Mouse (Mus musculus) cerebellum, adult (tissue): ENCODE measurements around the gene Gm10260.

ENCODE experiments used
- ATAC-seq: cut with Nextera tagmentation; 2 replicates; pipeline ENCODE4 v1.9.2; 2017; ENCODE audit warnings: mild to moderate bottlenecking, moderate library complexity, mixed read lengths; ENCODE audit not compliant: insufficient number of reproducible peaks, low FRiP score, low TSS enrichment

Gm10260 gene

DNA sequence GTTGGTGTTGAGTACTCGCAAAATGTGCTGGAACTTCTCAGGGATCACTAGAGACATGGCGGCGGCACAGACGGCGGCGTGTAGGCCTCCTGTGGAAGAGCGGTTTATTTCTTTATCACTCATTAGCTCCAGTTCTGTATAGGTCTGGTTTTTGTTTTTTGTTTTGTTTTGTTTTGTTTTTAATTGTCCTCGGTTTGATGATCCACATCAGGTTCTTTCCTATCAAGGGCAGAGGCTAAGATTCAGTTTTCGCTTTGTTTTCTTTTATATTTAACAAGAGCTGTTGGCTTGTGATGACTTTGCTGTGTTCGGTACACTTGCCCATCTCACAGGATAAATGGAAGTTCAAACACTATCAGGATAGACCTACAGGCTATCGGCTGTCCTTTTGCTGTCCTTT lies at the start of gene Gm10260:
TSS of gene Gm10260 (minus strand) at position 101 of the 400 bp plus-strand sequence.
- ATAC-seq = no peak

DNA sequence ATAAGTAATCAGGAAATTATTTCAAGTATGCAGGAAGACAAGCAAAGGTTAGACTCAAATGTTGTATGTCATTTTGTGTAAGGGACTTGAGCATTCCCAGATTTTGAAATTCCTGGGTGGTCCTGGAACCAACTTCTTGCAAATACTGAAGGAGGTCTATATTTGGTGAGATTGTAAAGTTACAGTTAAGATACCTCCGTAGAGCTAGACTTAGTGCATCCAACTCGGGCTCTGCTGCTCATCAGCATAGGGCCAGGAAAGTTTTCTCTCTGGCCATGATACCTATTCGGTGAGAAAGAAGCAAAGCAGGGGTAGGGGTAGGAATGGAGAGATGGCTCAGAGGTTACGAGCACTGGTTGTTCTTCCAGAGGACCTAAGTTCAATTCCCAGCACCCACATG lies 49.4 kb upstream of the Gm10260 start:
- no peak for ATAC-seq

DNA sequence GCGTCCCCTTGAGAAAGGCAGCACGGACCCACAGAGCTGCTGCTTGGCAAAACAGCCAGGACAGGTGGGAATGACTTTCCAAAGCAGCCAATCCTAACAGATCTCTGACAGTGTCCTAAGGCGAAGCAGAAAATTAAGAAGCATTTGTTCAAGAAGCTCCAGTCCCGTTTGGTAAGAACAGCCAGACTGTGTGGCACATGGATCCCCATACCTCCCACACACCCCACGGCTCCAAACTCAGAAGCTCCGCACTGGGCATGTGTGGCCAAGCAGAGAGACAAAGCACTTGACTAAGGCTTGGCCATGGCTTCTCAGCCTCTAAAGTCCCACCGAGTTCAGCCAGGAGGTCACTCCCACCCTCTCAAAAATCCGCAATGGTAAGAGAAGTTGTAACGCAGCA lies 45.5 kb upstream of the Gm10260 start:
- no peak for ATAC-seq

DNA sequence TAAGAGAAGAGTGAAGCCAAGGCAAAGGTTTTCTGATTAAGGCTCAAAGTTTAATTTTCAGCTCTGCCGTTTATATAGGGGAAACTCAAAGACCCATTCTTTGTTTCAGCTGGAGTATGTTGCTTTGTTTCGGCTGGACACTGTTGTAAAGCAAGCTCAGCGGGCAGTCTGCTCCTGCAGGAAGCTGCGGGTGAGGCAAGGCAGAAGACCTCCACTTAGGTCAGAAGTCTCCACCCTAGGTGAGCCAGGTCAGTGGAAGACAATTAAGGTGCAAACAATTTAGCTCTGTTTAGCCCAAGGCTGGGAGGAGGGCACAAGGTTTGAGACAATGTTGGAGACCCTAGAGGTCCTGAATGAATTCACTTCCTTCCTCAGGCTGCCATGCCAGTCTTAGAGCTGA lies 42.0 kb upstream of the Gm10260 start:
- ATAC-seq = no peak

DNA sequence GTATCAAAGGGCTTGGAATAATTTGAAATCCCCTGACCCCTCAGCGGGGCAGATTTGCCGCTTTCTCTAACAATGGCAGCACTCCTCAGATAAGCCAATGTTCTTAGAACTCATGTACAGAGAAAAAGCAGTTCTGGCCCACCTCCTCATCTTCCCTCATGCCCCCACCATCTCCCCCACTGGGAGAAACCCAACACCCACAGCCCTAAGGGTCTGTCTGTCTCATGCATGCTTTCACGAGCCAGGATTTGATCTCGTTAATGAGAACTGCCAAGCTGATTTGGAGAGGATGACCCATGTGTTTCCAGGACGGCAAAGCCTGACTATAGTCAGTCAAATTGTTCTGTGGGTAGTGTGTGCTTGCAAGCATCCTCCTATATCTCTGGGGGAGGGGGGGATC lies 37.0 kb upstream of the Gm10260 start:
- no peak for ATAC-seq

DNA sequence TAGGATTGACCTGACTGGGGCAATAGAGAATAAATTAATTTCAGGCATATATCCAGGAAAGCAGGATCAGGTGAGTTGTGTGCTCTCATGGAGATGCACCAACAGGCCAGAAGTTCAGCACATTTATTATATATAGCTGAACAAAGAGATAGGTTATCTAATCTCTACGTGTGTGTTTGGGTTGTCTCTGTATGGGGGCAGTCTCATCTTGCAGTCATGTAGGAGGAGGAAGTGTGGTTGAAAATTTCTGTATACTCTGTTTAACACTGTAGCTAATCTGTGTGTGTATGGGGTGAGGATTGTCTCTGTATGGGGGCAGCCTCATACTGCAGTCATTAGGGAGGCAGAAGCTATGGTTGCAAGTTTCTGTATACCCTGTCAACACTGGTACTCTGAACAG lies 34.3 kb upstream of the Gm10260 start:
- ATAC-seq = no peak

DNA sequence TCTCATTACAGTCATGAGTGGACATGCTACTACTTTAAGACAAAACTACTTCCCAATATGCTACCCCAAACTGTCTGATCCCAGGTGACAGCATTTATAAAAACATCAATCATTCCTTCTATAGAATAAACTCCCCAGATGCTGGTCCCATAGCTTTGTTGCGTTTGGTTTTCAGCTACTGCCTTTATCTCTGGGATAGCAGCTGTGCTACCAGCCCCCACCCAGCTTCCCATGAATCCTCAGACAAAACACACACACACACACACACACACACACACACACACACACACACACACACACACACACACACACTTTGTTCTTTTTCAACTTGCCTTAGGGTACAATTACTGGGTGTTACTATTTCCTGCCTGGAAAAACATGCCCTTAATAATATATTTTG lies 33.5 kb upstream of the Gm10260 start:
- no peak for ATAC-seq

DNA sequence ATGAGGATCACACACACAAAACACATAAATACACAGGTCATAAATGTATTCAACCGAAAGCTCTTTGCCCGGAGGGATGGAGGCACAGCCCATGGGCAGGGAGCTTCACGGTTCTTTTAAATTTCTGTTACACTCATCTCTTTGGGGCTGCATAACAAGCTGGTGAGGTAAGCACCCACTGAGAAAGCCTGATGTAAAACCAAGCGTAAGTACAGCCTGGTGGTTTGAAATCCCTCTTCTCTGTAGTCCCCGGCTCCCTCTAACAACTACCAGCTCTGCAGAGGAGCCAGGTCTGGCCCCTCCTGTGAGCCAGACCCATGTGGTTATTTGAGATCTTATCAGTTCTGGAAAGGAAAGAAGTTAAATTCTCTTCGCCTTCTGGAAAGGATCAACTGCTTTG lies 31.2 kb upstream of the Gm10260 start:
- ATAC-seq = no peak

DNA sequence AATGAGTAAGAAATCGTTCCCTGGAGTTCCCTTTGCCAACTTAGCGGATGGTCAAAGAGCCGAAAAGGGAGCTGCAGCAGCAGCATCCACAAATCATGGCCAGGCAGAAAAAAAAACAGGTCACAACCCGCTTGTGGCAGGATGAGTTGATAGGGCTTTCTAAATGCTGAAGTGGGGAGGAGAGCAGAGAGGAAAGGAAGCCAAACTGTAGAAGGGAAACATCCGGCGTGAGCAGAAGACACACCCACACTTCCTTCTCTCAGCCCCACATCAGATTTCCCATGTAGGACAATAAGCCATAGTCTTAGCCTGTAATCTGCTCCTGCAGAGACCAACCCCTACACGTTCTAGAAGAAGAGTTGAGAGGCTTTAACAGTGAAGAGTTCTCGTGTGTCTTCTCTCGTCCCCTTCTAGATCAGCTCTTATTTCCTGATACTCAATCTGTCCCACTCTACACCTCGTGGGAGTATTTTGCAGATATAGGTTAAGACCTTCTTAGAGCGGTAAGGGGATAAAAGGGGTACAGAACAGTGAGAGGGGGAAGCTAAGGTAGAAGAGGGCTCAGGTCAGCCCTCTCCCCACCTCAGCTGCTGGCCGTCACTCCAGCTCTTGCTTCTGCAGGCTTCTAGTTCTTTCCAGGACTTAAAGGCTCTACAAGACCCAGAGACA lies 29.5 kb upstream of the Gm10260 start:
- ATAC-seq = no peak

DNA sequence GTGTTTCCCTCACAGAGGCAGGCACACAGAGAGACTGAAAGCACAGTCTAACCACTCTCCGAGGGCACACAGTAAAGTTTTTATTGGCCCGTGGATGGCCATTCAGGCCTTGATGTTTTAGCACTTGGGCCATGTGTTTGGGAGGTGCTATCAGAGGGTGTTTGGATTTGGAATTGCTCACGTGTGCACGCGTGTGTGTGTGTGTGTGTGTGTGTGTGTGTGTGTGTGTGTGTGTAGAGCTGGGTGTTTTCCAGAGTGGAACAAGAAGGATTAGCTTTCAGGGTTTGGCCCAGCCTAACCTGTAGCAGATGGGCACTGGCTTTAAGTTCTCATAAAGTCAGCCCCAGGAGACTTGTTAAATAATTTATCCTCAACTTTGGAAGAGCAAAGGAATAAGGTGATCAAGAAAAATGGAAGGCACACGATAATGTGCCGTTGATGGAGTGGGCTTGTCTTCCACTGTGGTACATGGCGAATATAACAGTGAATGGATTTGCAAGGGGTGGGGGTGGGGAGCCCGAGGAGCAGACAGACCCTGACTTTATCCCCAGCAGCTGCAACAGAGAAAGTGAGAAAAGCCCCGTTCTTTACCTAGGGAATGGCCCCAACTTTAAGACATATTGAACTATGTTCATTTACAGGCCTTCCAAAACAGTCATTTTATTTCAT lies 24.9 kb upstream of the Gm10260 start:
- ATAC-seq = no peak

DNA sequence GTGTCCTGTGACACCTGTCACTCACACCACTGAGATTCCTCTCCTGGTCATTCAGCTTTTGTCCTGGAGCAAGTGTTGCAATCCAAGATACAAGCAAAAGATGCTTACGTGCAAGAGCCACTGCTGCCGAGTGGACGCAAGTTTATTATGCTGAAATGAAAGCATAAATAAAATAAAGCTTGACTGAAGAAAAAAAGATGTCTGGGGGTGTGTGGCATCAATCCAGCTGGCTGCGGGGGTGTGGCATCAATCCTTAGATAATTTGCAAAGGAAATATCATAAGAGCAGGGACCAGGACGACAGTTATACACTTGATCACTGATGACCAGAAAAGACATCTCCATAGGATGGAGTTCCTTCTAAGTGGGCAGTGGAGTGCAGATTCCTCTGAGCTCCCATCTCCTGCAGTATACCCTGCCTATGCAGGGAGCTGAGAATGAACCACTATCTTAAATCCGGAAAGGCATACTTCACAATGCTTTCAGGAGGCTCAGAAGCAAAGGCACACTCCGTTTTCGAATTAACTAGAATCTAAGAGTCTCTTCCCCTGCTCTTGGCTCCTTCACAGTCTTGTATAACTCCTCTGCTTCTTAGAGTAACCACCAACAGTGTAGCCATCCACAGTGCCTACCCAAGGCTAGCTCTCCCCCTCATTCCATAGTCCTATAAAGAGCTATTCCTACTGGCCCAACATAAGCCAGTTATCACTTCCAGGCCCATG lies 23.2 kb upstream of the Gm10260 start:
- no peak for ATAC-seq

DNA sequence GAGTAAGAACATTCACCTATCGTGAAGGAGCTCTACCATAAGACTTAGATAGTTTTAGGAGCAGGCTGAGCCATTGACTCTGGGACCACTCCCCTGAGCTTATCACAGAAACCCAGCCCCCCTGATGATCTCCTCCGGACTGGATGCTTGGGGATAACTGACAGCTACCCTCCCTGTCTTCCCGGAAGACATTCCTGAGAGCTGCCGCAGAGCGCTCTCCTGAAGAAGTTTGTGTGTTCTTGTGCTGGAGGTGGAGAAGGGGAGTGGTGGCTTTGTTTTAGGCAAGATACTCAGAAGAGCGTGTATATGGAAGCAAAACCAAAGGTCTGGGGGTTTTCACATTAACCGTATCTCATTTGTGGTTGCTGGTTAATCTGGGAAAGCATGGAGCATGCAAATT lies 21.6 kb upstream of the Gm10260 start:
- ATAC-seq = no peak

DNA sequence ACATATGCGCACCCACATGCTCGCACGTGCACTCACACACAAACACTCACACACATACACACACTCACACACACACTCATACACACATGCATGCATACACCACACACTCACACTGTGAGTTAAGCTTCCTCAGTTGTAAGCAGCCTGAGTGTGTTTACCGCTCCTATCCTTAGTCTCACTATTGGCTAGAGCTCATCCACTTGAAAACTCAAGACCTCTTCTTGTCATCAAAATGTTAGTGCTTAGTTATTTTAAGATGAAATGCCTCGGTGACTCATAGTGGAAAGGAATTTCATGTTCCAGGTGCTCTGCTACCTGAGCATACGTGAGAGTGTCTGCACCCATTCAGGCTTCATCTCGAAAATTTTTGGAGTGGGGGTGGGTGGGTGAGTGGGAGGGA lies 21.2 kb upstream of the Gm10260 start:
- no peak for ATAC-seq

DNA sequence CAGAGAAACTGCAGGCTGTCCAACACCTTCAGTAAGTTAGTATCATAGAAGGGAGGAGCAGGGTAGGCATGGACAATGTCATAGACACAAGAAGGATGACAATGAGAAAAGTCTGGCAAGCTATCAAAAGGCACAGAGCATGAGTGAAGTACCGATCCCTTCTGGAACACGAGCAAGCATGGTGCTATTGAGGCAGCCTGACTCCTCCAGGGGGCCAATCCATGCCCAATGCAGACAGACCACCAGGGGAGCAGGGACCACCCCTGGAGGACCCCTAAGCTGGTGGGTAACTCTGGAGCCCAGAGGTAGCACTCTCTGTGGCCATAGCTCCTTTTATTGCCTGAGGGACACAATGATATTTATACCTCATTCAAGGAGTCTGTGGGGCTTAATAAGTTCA lies 20.1 kb upstream of the Gm10260 start:
- no peak for ATAC-seq

DNA sequence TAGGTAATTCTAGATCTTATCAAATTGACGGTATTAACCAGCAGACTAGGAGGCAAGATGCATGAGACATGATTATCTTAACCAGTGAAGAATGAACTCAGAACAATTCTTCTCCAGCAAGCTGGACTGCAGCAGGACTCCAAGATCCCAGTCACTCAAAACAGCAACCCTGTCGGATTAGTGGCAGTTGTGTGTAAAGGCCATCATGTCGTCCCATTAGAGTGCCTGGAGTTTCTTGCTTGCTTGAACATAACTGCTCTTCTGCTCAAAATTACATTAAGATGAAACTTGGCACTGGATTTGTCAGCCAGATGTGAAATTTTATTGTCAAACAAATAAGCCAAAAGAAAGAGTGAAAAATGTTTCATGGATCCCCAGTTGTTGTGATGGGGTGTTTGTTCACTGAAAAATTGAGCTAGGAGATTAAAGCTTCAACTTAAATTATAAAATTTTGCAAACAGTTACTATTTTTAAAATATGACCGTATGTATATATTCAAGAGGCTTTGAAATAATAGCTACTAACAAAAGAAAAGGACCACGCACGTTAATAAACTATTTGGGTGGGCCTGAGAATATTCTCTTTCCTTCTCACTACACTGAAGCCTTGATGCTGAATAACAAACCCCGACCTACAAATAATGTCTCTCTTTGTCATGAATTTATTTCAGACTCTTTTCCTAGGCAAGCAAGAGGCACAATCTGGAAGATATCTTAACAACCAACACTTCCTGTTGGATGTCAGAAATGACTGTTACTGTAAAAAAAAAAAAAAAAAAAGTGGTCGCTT lies 19.4 kb upstream of the Gm10260 start:
- ATAC-seq = no peak

DNA sequence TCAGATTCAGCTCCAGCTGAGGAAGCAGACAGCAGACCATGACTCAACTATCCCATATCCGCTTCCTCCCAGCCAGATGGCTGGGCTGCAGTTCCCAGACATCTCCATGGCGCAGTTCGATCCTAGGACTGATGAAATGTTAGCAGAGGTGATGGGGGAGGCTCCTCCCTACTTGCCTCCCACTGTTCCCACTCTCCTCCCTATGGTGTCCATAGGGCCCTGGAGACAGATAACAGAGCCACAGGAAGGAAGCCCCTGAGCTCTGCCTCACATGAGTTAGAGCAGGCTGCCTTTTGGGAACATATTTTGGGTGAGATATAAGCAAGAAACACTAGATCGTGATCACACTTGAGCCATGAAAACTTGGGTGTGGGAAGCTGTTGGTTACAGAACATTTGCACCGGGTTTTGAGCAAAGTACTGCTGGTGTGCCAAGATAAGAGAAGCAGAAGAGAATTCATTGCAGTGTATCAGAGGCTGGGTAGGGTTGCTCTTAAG lies 18.3 kb upstream of the Gm10260 start:
- no peak for ATAC-seq

DNA sequence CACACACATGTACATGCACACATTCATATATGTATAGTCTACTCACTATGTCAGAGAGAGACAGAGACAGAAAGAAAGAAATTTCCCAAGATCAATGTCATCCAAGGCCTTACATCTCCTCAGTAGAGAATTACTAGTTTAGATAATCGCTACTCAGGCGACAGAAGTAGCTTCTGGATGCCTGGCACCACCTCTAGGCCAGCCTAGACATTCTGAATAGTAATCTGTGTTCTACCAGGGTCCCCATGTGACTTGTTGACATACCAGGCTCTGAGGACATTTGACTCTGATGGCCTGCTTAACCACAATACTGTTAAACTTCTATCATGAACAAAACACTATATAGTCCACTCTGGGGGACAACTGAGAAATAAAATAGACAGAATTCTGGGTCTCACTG lies 17.2 kb upstream of the Gm10260 start:
- no peak for ATAC-seq

DNA sequence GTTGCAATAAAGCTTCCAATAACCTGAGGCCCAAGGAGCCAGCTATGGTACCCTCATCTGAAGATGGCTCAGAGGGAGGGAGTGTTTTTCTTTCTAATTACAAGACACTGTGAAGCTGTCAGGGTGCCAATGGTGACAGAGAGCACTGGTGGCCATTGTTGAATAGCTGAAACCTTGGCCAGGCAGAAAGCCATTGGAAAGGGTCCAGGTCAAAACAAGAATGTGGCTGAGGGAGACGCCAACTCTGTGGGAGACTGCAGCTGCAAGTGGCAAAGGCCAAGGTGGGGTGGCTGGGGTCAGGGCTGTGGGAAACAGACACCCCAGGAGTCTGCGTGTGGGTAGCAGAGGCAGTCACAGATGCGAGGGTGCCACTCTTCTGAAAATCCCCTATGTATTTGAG lies 16.3 kb upstream of the Gm10260 start:
- no peak for ATAC-seq

DNA sequence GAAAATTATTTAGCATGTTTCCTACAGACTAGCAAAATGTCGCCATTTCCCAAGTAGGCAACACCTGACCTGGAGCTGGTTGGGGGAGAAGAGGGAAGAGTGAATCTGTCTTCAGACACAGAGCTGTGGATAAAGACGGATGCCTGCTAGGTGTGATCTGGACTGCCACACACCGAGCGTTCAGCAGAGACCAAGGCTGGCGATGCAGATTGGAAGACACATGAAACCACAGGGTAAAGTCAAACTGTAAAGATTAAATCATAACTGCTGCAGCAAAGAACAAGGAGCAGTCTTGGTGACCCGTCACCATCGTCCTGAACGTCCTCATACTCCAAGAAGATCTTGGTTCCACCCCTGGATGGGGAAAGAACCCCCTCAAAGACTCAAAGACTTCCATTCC lies 15.5 kb upstream of the Gm10260 start:
- ATAC-seq = no peak

DNA sequence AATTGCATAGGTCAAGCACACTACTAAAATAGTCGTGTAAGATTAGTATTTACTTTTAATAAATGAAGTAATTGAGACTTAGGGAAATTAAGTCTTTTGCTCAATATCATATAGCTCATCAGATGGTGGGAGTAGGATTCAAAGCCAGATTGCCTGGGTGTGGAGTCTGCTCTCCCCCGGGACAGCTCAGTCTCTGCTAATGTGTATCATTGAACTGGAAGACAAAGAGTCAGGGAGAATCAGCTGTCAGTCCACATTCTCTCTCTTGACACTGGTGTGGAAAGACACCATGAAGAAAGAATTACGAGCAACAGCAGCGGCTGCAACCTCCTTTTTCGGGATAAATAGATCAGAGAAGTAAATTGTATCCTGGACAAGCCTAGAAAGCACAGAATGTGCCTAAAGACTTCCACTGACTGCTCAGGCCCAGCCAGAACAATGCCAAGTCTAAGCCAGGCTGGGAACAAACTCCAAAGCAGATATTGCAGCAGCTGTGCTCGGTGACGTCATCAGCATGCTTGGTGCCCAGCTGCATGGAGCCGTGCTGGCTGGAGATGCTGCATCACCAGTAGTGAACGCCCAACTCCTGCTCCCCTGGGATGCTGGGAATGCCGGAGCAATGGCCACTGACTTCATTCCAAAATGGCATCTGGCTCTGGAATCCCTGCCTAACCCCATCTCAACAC lies 14.5 kb upstream of the Gm10260 start:
- ATAC-seq = no peak
